Mouse (Mus musculus) thymus, adult 2 months (tissue): Measurements from ENCODE around the gene Gm6763. TPM values are rescaled to one million over a fixed set of nuclear protein-coding genes. Genes with fewer than 3 reads are reported as not detected.
"Not testable (repeated sequence)": the region's sequence is repeated elsewhere in the genome, so short reads cannot be mapped to it uniquely, and the experiment has no call there.

Experiments used
- DNase-seq: peaks from one replicate; pipeline ENCODE4 v3.0.0; 2021
- H3K27ac ChIP-seq: fragments of 200-500 bp; 2 replicates; pipeline ENCODE4 v1.5.1; 2012; ENCODE audit warnings: low read length, control low read depth; ENCODE audit not compliant: control insufficient read depth, insufficient read depth
- H3K27me3 ChIP-seq: fragments of 200-500 bp; 2 replicates; pipeline ENCODE4 v1.6.1; 2012; ENCODE audit warnings: mild to moderate bottlenecking, low read length, moderate library complexity, mixed read lengths; ENCODE audit not compliant: control insufficient read depth, insufficient read depth
- H3K36me3 ChIP-seq: fragments of 200-500 bp; 2 replicates; pipeline ENCODE4 v1.6.1; 2012; ENCODE audit warnings: mild to moderate bottlenecking, low read length, moderate library complexity; ENCODE audit not compliant: control insufficient read depth, insufficient read depth
- H3K4me1 ChIP-seq: fragments of 200-500 bp; replicated peaks from 2 replicates; pipeline ENCODE4 v1.6.1; 2012; ENCODE audit warnings: low read length; ENCODE audit not compliant: control insufficient read depth, insufficient read depth
- H3K4me3 ChIP-seq: fragments of 200-500 bp; 2 replicates; pipeline ENCODE4 v1.5.1; 2012; ENCODE audit warnings: mild to moderate bottlenecking, low read length, control low read depth, moderate library complexity; ENCODE audit not compliant: control insufficient read depth, insufficient read depth
- CTCF ChIP-seq: fragments of 200-500 bp; IDR thresholded peaks from 2 replicates; pipeline ENCODE4 v1.5.1; 2012; ENCODE audit warnings: mild to moderate bottlenecking, control low read depth, low read length, moderate library complexity, borderline replicate concordance; ENCODE audit not compliant: control insufficient read depth, poor library complexity, insufficient read depth; ENCODE audit errors: extremely low read depth
- POLR2A ChIP-seq: fragments of 200-500 bp; IDR thresholded peaks from 2 replicates; pipeline ENCODE4 v1.6.1; 2012; ENCODE audit warnings: mild to moderate bottlenecking, low read length, control low read depth, moderate library complexity; ENCODE audit not compliant: control insufficient read depth, poor library complexity, insufficient read depth; ENCODE audit errors: extremely low read depth
- WGBS: fragments of 180-500 bp; shearing (Covaris S2); methylation state at CpG from one replicate; pipeline ENCODE4 v1.1.7; 2018; 5-methylcytosine and 5-hydroxymethylcytosine counted together
- polyA plus RNA-seq: library from polyadenylated mRNA; depleted of rRNA; stranded (reverse); fragments of >200 nt; gene quantifications from 2 replicates; pipeline ENCODE4 v1.2.3, GENCODE M21; 2012; rRNA removed

Gene Gm6763
- not detected in 2 replicates for polyA plus RNA-seq

DNA sequence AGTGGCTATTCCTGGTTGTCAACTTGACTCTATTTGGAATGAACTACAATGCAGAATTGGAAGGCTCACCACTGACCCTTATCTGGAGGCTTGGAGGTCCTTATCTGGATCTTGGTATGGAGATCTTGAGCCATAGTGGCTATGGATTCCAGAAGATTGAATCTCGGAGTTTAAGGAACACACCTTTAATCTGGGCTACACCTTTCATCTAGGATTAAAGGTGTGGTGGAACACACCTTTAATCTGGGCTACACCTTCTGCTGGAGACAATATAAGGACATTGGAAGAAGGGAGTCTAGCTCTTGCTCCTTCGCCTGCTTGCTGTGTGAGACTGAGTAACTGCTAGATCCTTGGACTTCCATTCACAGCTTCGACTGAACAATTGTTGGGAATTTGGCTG is at the start of gene Gm6763:
Gene Gm6763, plus strand, starts transcription at position 301 of the 400 bp plus-strand sequence.
- H3K27me3 ChIP-seq, H3K27ac ChIP-seq, H3K4me3 ChIP-seq, H3K36me3 ChIP-seq, DNase-seq, H3K4me1 ChIP-seq: not testable (repeated sequence)
- no CpG with 5 or more reads among the region's 3 CpGs for WGBS

DNA sequence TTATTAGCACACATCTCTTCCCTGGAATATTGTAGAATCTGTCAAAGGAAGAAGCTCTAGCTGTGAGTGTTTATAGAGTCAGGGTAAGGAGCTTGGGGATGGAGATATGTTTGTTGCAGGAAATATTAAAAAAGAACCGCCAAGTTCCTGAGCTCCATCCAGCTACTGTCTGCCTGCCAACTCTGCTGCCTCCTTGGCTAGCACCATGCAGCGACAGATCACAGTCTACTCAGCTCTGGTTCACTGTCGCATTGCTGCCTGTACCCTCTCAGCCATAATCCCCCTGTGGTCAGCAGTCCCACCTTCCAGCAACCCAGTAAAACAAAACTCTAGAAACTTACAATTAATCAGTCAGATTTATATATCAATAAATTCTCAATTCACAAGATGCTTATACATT is 41.3 kb upstream of the Gm6763 start:
- no peak for TF ChIP-seq CTCF
- TF ChIP-seq POLR2A, result no peak
- H3K4me1 ChIP-seq, result no peaks in the 10 kb centered on the region
- no peaks in the 10 kb centered on the region for H3K27me3 ChIP-seq
- no peak overlapping the region for H3K27ac ChIP-seq
- no peaks in the 10 kb centered on the region for H3K36me3 ChIP-seq
- no peak for DNase-seq
- 86% methylated on average over 3 of the region's 3 CpGs for WGBS
- H3K4me3 ChIP-seq, result no peak overlapping the region

DNA sequence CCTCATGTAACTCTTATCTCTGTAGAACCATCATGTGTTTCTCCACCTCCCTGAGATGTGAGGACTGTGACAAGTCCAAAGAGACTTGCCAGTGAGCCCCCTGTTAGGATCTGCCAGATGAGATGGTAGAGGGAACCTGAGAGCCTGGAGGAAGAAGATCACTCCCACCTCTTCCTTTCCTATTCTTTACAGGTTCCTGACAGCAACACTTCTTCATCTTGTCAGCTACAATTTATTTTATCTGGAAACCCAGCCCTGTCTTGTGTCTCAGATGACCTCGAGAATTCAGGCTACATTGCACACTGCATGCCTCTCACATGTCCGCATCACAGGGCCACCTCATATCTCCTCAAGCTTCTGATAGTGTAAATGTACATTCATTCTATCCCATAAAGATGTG is 33.0 kb upstream of the Gm6763 start:
- Histone ChIP-seq H3K4me3 (no peak overlapping the region), H3K27ac (no peak overlapping the region), H3K4me1 (no peaks in the 10 kb centered on the region), H3K36me3 (no peaks in the 10 kb centered on the region), H3K27me3 (no peaks in the 10 kb centered on the region)
- TF ChIP-seq POLR2A, result no peak
- TF ChIP-seq CTCF, result no peak
- DNase-seq, result no peak
- 65% methylated on average over 2 of the region's 2 CpGs for WGBS

GRCm38 (mm10) chr10:104142687-104143086 is 8.6 kb upstream of the Gm6763 start, which contains the start of gene Gm21293:
TSS of gene Gm21293 (plus strand) at chr10:104142987.
- H3K36me3 ChIP-seq, H3K27ac ChIP-seq, DNase-seq, H3K4me1 ChIP-seq, H3K4me3 ChIP-seq, H3K27me3 ChIP-seq: not testable (repeated sequence)
- WGBS, result no CpG with 5 or more reads among the region's 3 CpGs

GRCm38 (mm10) chr10:104159706-104160105 is 8.4 kb downstream of the Gm6763 start, which contains the start of gene Gm8764:
TSS of gene Gm8764 (plus strand) at chr10:104160006.
- not testable (repeated sequence) for H3K36me3 ChIP-seq, DNase-seq, H3K4me3 ChIP-seq, H3K4me1 ChIP-seq, H3K27ac ChIP-seq, H3K27me3 ChIP-seq
- no CpG with 5 or more reads among the region's 3 CpGs for WGBS

- DNase-seq, H3K4me1 ChIP-seq, H3K27me3 ChIP-seq, H3K36me3 ChIP-seq, H3K27ac ChIP-seq, H3K4me3 ChIP-seq: not testable (repeated sequence)
- WGBS, result no CpG with 5 or more reads among the region's 3 CpGs
Measured at GRCm38 (mm10) chr10:104168215-104168614, 16.9 kb downstream of the Gm6763 start, which contains the start of gene Gm21304. TSS of gene Gm21304 (plus strand) at chr10:104168515.

- H3K36me3 ChIP-seq, DNase-seq, H3K4me3 ChIP-seq, H3K4me1 ChIP-seq, H3K27me3 ChIP-seq, H3K27ac ChIP-seq: not testable (repeated sequence)
- no CpG with 5 or more reads among the region's 3 CpGs for WGBS
Measured at GRCm38 (mm10) chr10:104176724-104177123, 25.4 kb downstream of the Gm6763 start, which contains the start of gene Gm21312. TSS of gene Gm21312 (plus strand) at chr10:104177024.

GRCm38 (mm10) chr10:104185233-104185632 is 33.9 kb downstream of the Gm6763 start, which contains the start of gene Gm20765:
TSS of gene Gm20765 (plus strand) at chr10:104185533.
- H3K27ac ChIP-seq, H3K4me1 ChIP-seq, H3K27me3 ChIP-seq, H3K36me3 ChIP-seq, DNase-seq, H3K4me3 ChIP-seq: not testable (repeated sequence)
- no CpG with 5 or more reads among the region's 3 CpGs for WGBS

GRCm38 (mm10) chr10:104193742-104194141 is 42.4 kb downstream of the Gm6763 start, which contains the start of gene Gm4340:
TSS of gene Gm4340 (plus strand) at chr10:104194042.
- H3K4me3 ChIP-seq, H3K27me3 ChIP-seq, H3K36me3 ChIP-seq, H3K27ac ChIP-seq, DNase-seq, H3K4me1 ChIP-seq: not testable (repeated sequence)
- no CpG with 5 or more reads among the region's 3 CpGs for WGBS
